Mouse (Mus musculus): ENCODE data around the gene Zfp455.

GRCm38 (mm10) chr13:67214015-67214607 lies 19.8 kb downstream of the Zfp455 start:
- TF ChIP-seq CTCF (conservative IDR thresholded peaks at IDR 0.05 in 1 of 2, IDR thresholded peaks at IDR 0.05 in 1 of 2; ENCODE audit: low read depth in 2 of 2, low read length in 2 of 2), result peak; percentile 65 to 72
- no peak for TF ChIP-seq RCOR1 (conservative IDR thresholded peaks at IDR 0.05; ENCODE audit: low read depth, low read length)
- no peak for TF ChIP-seq POLR2A (IDR thresholded peaks at IDR 0.05; ENCODE audit: low read depth, low read length)

Measured in CH12.LX (cell line).